Mouse (Mus musculus): ENCODE measurements at regions not wholly inside any gene's neighbourhood (a gene's known extent, or its start where the extent isn't known, plus 50 kb on each side); places are given as distances from the start of the nearest gene placed in this dataset.

GRCm38 (mm10) chr5:119401915-119402314, 268.6 kb upstream of the Tbx3 start:
- no peak overlapping the region for H3K9ac ChIP-seq (ENCODE audit: control insufficient read depth, low read depth, low read length, poor library complexity, severe bottlenecking)
- H3K4me1 ChIP-seq (ENCODE audit: control insufficient read depth in 1 of 2, insufficient read depth in 2 of 2, low read length in 2 of 2) = no peaks in the 10 kb centered on the region
- H3K36me3 ChIP-seq (ENCODE audit: control insufficient read depth in 1 of 2, insufficient read depth in 2 of 2, low read length in 2 of 2) = no peaks in the 10 kb centered on the region
- H3K9me3 ChIP-seq (replicated peaks; ENCODE audit: insufficient read depth, low read length) = no peaks in the 10 kb centered on the region
- no peaks in the 10 kb centered on the region for H3K79me2 ChIP-seq (ENCODE audit: control insufficient read depth, insufficient read depth, low read length, poor library complexity)
- H3K27ac ChIP-seq (ENCODE audit: control insufficient read depth, low read depth, low read length) = no peak overlapping the region
- H3K4me3 ChIP-seq (ENCODE audit: control insufficient read depth in 1 of 2, insufficient read depth in 1 of 2, low read depth in 2 of 2, low read length in 2 of 2) = no peak overlapping the region
- no peaks in the 10 kb centered on the region for H3K27me3 ChIP-seq (ENCODE audit: control insufficient read depth in 1 of 2, insufficient read depth in 2 of 2, low read length in 2 of 2)
- TF ChIP-seq ZMIZ1 (IDR thresholded peaks at IDR 0.05; ENCODE audit: low read depth, low read length) = no peak
- no peak for TF ChIP-seq UBTF (IDR thresholded peaks at IDR 0.05; ENCODE audit: borderline replicate concordance, insufficient read depth, low read depth, low read length)
- no peak for TF ChIP-seq MAFK (IDR thresholded peaks at IDR 0.05; ENCODE audit: borderline replicate concordance, low read depth, low read length)
- TF ChIP-seq MYC (IDR thresholded peaks at IDR 0.05; ENCODE audit: low read depth, low read length) = no peak
- no peak for TF ChIP-seq MAZ (IDR thresholded peaks at IDR 0.05; ENCODE audit: low read depth, low read length)
- no peak for TF ChIP-seq ELF1 (IDR thresholded peaks at IDR 0.05; ENCODE audit: low read depth, low read length)
- TF ChIP-seq SMC3 (IDR thresholded peaks at IDR 0.05; ENCODE audit: low read depth, low read length) = no peak
- TF ChIP-seq CHD2 (IDR thresholded peaks at IDR 0.05; ENCODE audit: low read length) = no peak
- TF ChIP-seq SIN3A (IDR thresholded peaks at IDR 0.05; ENCODE audit: low read length) = no peak
- TF ChIP-seq USF1 (IDR thresholded peaks at IDR 0.05; ENCODE audit: low read depth, low read length) = no peak
- no peak for TF ChIP-seq JUND (IDR thresholded peaks at IDR 0.05; ENCODE audit: low read depth, low read length)
- no peak for TF ChIP-seq KAT2A (conservative IDR thresholded peaks at IDR 0.05; ENCODE audit: low read depth, low read length)
- TF ChIP-seq GABPA (IDR thresholded peaks at IDR 0.05; ENCODE audit: low read depth, low read length) = no peak
- no peak for TF ChIP-seq RAD21 (IDR thresholded peaks at IDR 0.05; ENCODE audit: low read depth, low read length)
- TF ChIP-seq NELFE (IDR thresholded peaks at IDR 0.05; ENCODE audit: low read depth, low read length) = no peak
- TF ChIP-seq CHD1 (IDR thresholded peaks at IDR 0.05; ENCODE audit: low read depth, low read length) = no peak
- TF ChIP-seq CTCF (IDR thresholded peaks at IDR 0.05 in 2 of 3, conservative IDR thresholded peaks at IDR 0.05 in 1 of 3; ENCODE audit: control insufficient read depth in 1 of 3, insufficient read depth in 1 of 3, low read depth in 2 of 3, low read length in 3 of 3, poor library complexity in 1 of 3, severe bottlenecking in 1 of 3) = no peak
- TF ChIP-seq MEF2A (IDR thresholded peaks at IDR 0.05; ENCODE audit: extremely low read depth, insufficient replicate concordance, low read depth, low read length, poor library complexity, severe bottlenecking) = no peak
- TF ChIP-seq ETS1 (IDR thresholded peaks at IDR 0.05; ENCODE audit: low read depth, low read length) = no peak
- TF ChIP-seq POLR2AphosphoS5 (IDR thresholded peaks at IDR 0.05; ENCODE audit: borderline replicate concordance, low read depth, low read length) = no peak
- no peak for DNase-seq (ENCODE audit: low read depth, low spot score)

GRCm38 (mm10) chr5:119402651-119403050, 267.8 kb upstream of the Tbx3 start:
- no peak for DNase-seq (ENCODE audit: low read depth, low spot score)
- H3K4me1 ChIP-seq (ENCODE audit: control insufficient read depth in 1 of 2, insufficient read depth in 2 of 2, low read length in 2 of 2) = no peaks in the 10 kb centered on the region
- H3K27ac ChIP-seq (ENCODE audit: control insufficient read depth, low read depth, low read length) = no peak overlapping the region
- no peaks in the 10 kb centered on the region for H3K36me3 ChIP-seq (ENCODE audit: control insufficient read depth in 1 of 2, insufficient read depth in 2 of 2, low read length in 2 of 2)
- no peaks in the 10 kb centered on the region for H3K79me2 ChIP-seq (ENCODE audit: control insufficient read depth, insufficient read depth, low read length, poor library complexity)
- H3K9ac ChIP-seq (ENCODE audit: control insufficient read depth, low read depth, low read length, poor library complexity, severe bottlenecking) = no peak overlapping the region
- no peak overlapping the region for H3K4me3 ChIP-seq (ENCODE audit: control insufficient read depth in 1 of 2, insufficient read depth in 1 of 2, low read depth in 2 of 2, low read length in 2 of 2)
- H3K27me3 ChIP-seq (ENCODE audit: control insufficient read depth in 1 of 2, insufficient read depth in 2 of 2, low read length in 2 of 2) = no peaks in the 10 kb centered on the region
- H3K9me3 ChIP-seq (replicated peaks; ENCODE audit: insufficient read depth, low read length) = no peaks in the 10 kb centered on the region
- TF ChIP-seq SMC3 (IDR thresholded peaks at IDR 0.05; ENCODE audit: low read depth, low read length) (no peak), NELFE (IDR thresholded peaks at IDR 0.05; ENCODE audit: low read depth, low read length) (no peak), TCF12 (IDR thresholded peaks at IDR 0.05; ENCODE audit: low read depth, low read length) (no peak), HCFC1 (IDR thresholded peaks at IDR 0.05; ENCODE audit: low read depth, low read length) (no peak), POLR2AphosphoS2 (IDR thresholded peaks at IDR 0.05; ENCODE audit: low read length) (no peak), KAT2A (conservative IDR thresholded peaks at IDR 0.05; ENCODE audit: low read depth, low read length) (no peak), EP300 (IDR thresholded peaks at IDR 0.05; ENCODE audit: low read depth in 1 of 2, low read length in 2 of 2) (no peak), ZMIZ1 (IDR thresholded peaks at IDR 0.05; ENCODE audit: low read depth, low read length) (no peak), MEF2A (IDR thresholded peaks at IDR 0.05; ENCODE audit: extremely low read depth, insufficient replicate concordance, low read depth, low read length, poor library complexity, severe bottlenecking) (no peak), POLR2AphosphoS5 (IDR thresholded peaks at IDR 0.05; ENCODE audit: borderline replicate concordance, low read depth, low read length) (no peak), ELF1 (IDR thresholded peaks at IDR 0.05; ENCODE audit: low read depth, low read length) (no peak), MYB (IDR thresholded peaks at IDR 0.05; ENCODE audit: low read depth, low read length) (no peak), TAL1 (IDR thresholded peaks at IDR 0.05; ENCODE audit: low read length) (no peak), MAFK (IDR thresholded peaks at IDR 0.05; ENCODE audit: borderline replicate concordance, low read depth, low read length) (no peak), CHD1 (IDR thresholded peaks at IDR 0.05; ENCODE audit: low read depth, low read length) (no peak), E2F4 (IDR thresholded peaks at IDR 0.05; ENCODE audit: borderline replicate concordance, low read depth, low read length) (no peak), MXI1 (IDR thresholded peaks at IDR 0.05; ENCODE audit: low read depth, low read length) (no peak), ZNF384 (IDR thresholded peaks at IDR 0.05; ENCODE audit: low read depth, low read length) (no peak)
